Mouse (Mus musculus) small intestine, adult 2 months (tissue): ENCODE data around the gene Cldn7.

ENCODE experiments used
- CTCF ChIP-seq: fragments of 200-500 bp; IDR thresholded peaks from 2 replicates; pipeline ENCODE4 v1.5.1; 2012; ENCODE audit warnings: low read depth, mild to moderate bottlenecking, control low read depth, inconsistent platforms, low read length, moderate library complexity, mixed read lengths; ENCODE audit not compliant: insufficient replicate concordance, insufficient read length; ENCODE audit errors: extremely low read depth
- POLR2A ChIP-seq: fragments of 200-500 bp; IDR thresholded peaks from 2 replicates; pipeline ENCODE4 v1.6.1; 2012; ENCODE audit warnings: low read depth, mild to moderate bottlenecking, control low read depth, inconsistent platforms, low read length, moderate library complexity

DNA sequence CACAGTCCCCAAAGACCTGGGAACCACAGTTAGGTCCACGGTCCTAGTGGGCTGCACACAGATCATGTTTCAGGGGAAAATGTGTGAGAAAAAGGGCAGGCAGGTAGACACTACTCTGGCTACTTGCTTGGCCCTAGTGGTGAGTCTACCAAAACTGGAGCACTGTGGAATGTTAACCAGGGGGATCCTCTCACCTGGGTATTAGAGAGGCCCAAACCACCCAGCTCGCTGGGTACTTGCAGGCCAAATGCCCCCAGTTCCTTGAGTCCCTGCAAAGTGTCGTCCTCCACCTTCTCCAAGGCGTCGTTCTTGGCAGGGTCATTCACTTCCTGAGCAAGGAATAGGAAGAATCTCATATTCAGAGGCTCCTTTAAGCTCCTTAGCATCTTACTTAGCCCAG, 49.5 kb downstream of the Cldn7 start:
- TF ChIP-seq POLR2A: no peak
- TF ChIP-seq CTCF: no peak
